Mouse (Mus musculus) forebrain, embryonic 13.5 days (tissue): ENCODE data around the gene Eme1. TPM values are rescaled to one million over a fixed set of nuclear protein-coding genes. Genes with fewer than 3 reads are reported as not detected.
A peak's percentile ranks its signal among the peaks of the same experiment; 100 is the strongest.

ENCODE experiments used
- ATAC-seq: fragments of 200-750 bp; cut with Nextera tagmentation; 2 replicates; pipeline ENCODE4 v1.8.0; 2017
- H3K27ac ChIP-seq: fragments of 300-500 bp; sonication (generic); 2 replicates; pipeline ENCODE4 v1.5.1; 2015; ENCODE audit warnings: inconsistent platforms, mild to moderate bottlenecking, moderate library complexity
- H3K27me3 ChIP-seq: fragments of 300-500 bp; sonication (generic); 2 replicates; pipeline ENCODE4 v1.6.1; 2015; ENCODE audit warnings: mild to moderate bottlenecking, inconsistent platforms
- H3K36me3 ChIP-seq: fragments of 300-500 bp; sonication (generic); 2 replicates; pipeline ENCODE4 v1.6.1; 2015; ENCODE audit warnings: mild to moderate bottlenecking, inconsistent platforms; ENCODE audit not compliant: poor library complexity, severe bottlenecking
- H3K4me1 ChIP-seq: fragments of 300-500 bp; sonication (generic); 2 replicates; pipeline ENCODE4 v1.6.1; 2015; ENCODE audit warnings: inconsistent platforms
- H3K4me2 ChIP-seq: fragments of 300-500 bp; sonication (generic); 2 replicates; pipeline ENCODE4 v1.6.1; 2015; ENCODE audit warnings: inconsistent platforms, mild to moderate bottlenecking, moderate library complexity
- H3K4me3 ChIP-seq: fragments of 300-500 bp; sonication (generic); 2 replicates; pipeline ENCODE4 v1.5.1; 2015; ENCODE audit warnings: mild to moderate bottlenecking, inconsistent platforms
- H3K9ac ChIP-seq: fragments of 300-500 bp; sonication (generic); 2 replicates; pipeline ENCODE4 v1.6.1; 2015; ENCODE audit warnings: mild to moderate bottlenecking, inconsistent platforms
- H3K9me3 ChIP-seq: fragments of 300-500 bp; sonication (generic); replicated peaks from 2 replicates; pipeline ENCODE4 v1.6.1; 2016; ENCODE audit warnings: inconsistent platforms
- WGBS: fragments of 180-500 bp; shearing (Covaris S2); methylation state at CpG from one replicate; pipeline ENCODE4 v1.1.7; 2015; 5-methylcytosine and 5-hydroxymethylcytosine counted together
- polyA plus RNA-seq: library from polyadenylated mRNA; unstranded; fragments of >200 nt; fragmentation: Nextera tagmentation; extraction: Ambion mirVana; gene quantifications from 2 replicates; pipeline ENCODE4 v1.2.1, GENCODE M21; 2015

Gene Eme1
- polyA plus RNA-seq, 1 experiment from 2014 or later = 26.6 TPM

DNA sequence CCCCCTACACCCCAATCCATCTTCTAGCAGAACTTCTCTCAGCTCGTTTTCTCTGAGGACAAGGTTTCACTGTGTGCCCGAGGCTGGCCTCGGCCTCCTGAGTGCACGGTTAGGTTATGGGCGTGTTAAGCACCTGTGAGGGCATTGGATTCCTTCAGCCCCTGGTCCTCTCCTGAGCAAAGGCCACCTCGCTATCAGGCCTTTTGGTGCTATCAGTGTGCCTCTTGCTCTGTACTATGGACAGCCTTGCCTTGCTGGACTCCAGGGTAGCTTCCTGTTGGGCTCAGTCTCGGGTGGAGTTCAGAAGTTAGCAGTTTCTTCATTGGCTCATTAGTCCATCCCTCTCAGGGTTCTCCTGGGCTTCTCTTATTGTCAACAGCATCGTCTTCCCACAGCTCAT lies 20.8 kb downstream of the Eme1 start:
- Histone ChIP-seq H3K27ac (no peak overlapping the region), H3K36me3 (peaks cover 63% of the 10 kb centered on the region), H3K4me2 (no peak overlapping the region), H3K9ac (no peak overlapping the region), H3K9me3 (no peaks in the 10 kb centered on the region), H3K27me3 (no peaks in the 10 kb centered on the region), H3K4me1 (peaks cover 14% of the 10 kb centered on the region), H3K4me3 (no peak overlapping the region)
- WGBS = 81% methylated on average over 8 of the region's 8 CpGs
- no peak for ATAC-seq

- peaks cover 53% of the 10 kb centered on the region for H3K36me3 ChIP-seq
- H3K4me1 ChIP-seq = peaks cover 14% of the 10 kb centered on the region
- ATAC-seq = no peak
- H3K9me3 ChIP-seq = no peaks in the 10 kb centered on the region
- no peaks in the 10 kb centered on the region for H3K27me3 ChIP-seq
- H3K4me3 ChIP-seq = no peak overlapping the region
- no peak overlapping the region for H3K9ac ChIP-seq
- H3K4me2 ChIP-seq = no peak overlapping the region
- 94% methylated on average over 5 of the region's 5 CpGs for WGBS
- no peak overlapping the region for H3K27ac ChIP-seq
These were observed 21.8 kb downstream of the Eme1 start for GRCm38 (mm10) chr11:94631969-94632368.

DNA sequence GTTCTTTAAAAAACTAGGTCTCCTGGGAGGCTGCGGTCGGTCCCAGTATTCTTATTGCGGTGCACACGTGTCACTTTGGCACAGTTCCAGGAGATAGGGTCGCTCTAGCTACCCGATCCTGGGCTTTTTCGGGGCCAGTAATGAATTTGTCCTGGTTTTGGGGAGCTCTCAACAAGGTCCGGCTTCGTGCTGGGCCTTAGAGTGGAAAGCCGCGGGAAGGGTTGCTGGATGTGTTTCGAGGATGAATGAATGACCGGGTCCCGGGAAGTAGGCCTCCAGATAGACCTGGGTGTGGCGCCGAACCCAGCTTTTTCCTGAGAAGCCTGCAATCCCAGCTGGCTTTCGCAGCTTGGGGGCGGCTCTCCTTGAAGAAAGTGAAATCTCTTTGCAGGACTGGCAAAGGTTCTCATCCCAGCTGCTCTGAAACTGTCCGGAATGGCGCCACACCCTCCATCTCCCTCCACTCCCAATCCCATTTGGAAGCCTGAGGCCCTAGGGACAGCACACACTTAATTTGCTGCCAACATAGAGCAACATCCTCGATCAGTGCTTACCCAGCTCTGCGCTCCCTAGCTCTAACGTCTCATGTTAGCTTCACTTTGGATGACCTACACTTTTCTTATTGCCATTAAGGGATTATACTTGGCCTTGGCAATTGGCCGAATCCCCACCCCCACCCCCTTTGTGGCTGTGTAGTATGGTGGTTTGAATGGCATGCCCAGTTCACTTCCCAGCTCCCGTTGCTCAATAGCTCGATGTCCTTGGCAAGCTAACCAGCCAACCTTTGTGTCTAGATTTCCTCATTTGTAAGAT lies 23.4 kb downstream of the Eme1 start:
- Histone ChIP-seq H3K4me2 (peak overlapping the region; percentile 93), H3K27ac (peak overlapping the region; percentile 63), H3K4me3 (peak overlapping the region; percentile 99), H3K9me3 (no peaks in the 10 kb centered on the region), H3K4me1 (peaks cover 14% of the 10 kb centered on the region), H3K27me3 (no peaks in the 10 kb centered on the region), H3K9ac (peak overlapping the region; percentile 90), H3K36me3 (peaks cover 37% of the 10 kb centered on the region)
- WGBS = 9% methylated on average over 26 of the region's 26 CpGs
- ATAC-seq = peak; percentile 33; the same call in 1 of the 2 replicates

- WGBS = under 1% methylated on average over 27 of the region's 28 CpGs
- H3K9me3 ChIP-seq = no peaks in the 10 kb centered on the region
- peaks cover 14% of the 10 kb centered on the region for H3K4me1 ChIP-seq
- H3K4me2 ChIP-seq = peak overlapping the region; percentile 93
- peak overlapping the region; percentile 99 for H3K4me3 ChIP-seq
- ATAC-seq = no peak; the same call in 1 of the 2 replicates
- H3K36me3 ChIP-seq = peaks cover 32% of the 10 kb centered on the region
- peak overlapping the region; percentile 90 for H3K9ac ChIP-seq
- no peaks in the 10 kb centered on the region for H3K27me3 ChIP-seq
- H3K27ac ChIP-seq = peak overlapping the region; percentile 63
These were observed 23.9 kb downstream of the Eme1 start for GRCm38 (mm10) chr11:94629884-94630198.

DNA sequence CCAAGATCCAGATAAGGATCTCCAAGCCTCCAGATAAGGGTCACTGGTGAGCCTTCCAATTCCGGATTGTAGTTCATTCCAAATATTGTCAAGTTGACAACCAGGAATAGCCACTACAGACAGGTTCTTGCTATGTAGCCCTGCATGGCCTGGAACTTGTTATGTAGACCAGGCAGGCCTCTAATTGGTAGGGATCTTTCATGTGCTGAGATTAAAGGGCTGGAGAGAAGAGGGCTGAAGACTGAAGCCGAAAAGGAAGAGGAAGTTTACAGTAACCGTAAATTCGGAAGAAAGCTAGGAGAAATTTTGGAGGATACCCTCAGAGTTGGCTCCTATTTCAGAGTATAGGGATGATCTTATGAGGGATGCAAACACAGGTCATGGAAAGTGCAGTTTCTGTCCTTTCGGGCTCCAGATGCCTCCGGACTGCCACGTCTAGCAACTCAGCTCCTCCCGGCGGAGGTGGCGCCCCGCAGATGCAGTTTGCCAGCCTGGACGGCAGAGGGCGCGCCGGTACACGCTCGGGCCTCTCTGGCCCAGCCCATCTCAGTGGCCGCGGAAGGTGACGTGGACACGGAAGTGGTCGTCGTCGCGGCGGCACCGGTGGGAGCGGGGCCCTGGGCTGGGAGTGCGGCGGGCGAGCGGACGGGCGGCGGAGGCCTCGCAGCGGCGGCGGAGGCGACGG lies 24.4 kb downstream of the Eme1 start, which contains the start of gene Lrrc59:
Gene Lrrc59, plus strand, starts transcription at position 569 of the 685 bp plus-strand sequence.
- peak within 1 kb of the TSS; percentile 90 for H3K9ac ChIP-seq
- WGBS = 7% methylated on average over 37 of the region's 41 CpGs
- H3K4me2 ChIP-seq = peak within 1 kb of the TSS; percentile 93
- H3K9me3 ChIP-seq = no peaks in the 10 kb centered on the region
- H3K27ac ChIP-seq = peak within 1 kb of the TSS; percentile 63
- no peaks in the 10 kb centered on the region for H3K27me3 ChIP-seq
- peak within 1 kb of the TSS; percentile 99 for H3K4me3 ChIP-seq
- H3K36me3 ChIP-seq = peaks cover 27% of the 10 kb centered on the region
- H3K4me1 ChIP-seq = peaks cover 14% of the 10 kb centered on the region
- peak; percentile 98 for ATAC-seq

GRCm38 (mm10) chr11:94622162-94622561 lies 31.6 kb downstream of the Eme1 start:
- ATAC-seq = no peak
- Histone ChIP-seq H3K27ac (no peak overlapping the region), H3K9ac (no peak overlapping the region), H3K4me3 (no peak overlapping the region), H3K9me3 (no peaks in the 10 kb centered on the region), H3K36me3 (no peaks in the 10 kb centered on the region), H3K4me2 (no peak overlapping the region), H3K4me1 (no peaks in the 10 kb centered on the region), H3K27me3 (0 out of 2 replicates have a peak, but pooled peaks cover 5% of the 10 kb centered on the region)
- WGBS = 81% methylated on average over 2 of the region's 2 CpGs

DNA sequence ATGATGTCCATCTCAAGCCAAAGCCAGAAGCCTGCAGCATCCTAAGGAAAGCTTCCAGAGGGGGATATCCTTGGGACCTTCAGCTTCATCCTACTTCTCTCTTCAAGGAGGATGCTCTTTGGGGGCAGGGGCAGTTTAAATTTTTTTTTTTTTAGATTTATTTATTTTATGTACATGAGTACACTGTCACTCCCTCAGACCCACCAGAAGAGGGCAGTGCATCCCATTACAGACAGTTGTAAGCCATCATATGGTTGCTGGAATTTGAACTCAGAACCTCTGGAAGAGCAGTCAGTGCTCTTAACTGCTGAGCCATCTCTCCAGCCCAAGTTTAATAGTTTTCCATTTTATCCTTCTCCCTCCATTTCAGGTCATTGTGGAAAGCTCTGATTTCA lies 32.3 kb downstream of the Eme1 start:
- ATAC-seq = no peak
- H3K4me3 ChIP-seq = no peak overlapping the region
- H3K4me2 ChIP-seq = no peak overlapping the region
- no peaks in the 10 kb centered on the region for H3K9me3 ChIP-seq
- H3K27ac ChIP-seq = no peak overlapping the region
- no peak overlapping the region for H3K9ac ChIP-seq
- H3K36me3 ChIP-seq = no peaks in the 10 kb centered on the region
- 0 out of 2 replicates have a peak, but pooled peaks cover 5% of the 10 kb centered on the region for H3K27me3 ChIP-seq
- no peaks in the 10 kb centered on the region for H3K4me1 ChIP-seq

DNA sequence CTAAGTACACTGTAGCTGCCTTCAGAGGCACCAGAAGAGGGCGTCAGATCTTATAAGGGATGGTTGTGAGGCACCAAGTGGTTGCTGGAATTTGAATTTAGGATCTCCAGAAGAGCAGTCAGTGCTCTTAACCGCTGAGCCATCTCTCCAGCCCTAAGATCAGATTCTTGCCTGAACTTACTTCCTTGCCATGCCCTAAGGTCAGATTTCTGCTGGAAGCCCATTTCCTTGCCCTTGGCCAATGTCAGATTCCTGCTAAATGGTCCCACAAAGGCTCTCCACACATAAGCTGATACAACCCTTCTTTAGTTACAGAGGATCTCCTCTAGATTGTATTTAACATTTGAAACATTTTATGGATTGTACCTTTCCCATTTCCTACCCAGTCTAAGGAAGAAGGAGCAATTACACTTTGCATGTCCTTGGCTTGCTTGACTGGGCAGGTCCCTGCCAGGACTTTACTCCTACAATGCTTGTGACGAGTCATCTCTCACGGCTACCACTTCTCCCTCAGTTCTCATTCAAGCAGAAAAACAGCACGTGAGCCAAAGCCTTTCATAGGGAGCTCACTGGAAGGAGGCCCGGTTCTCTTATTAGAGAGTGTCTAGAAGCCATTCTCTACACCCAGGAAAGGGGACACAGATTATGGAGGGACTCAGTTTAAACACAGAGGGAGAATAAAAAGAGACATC lies 32.9 kb downstream of the Eme1 start:
- Histone ChIP-seq H3K27ac (no peak overlapping the region), H3K9ac (no peak overlapping the region), H3K4me3 (no peak overlapping the region), H3K27me3 (0 out of 2 replicates have a peak, but pooled peaks cover 7% of the 10 kb centered on the region), H3K36me3 (no peaks in the 10 kb centered on the region), H3K4me2 (no peak overlapping the region), H3K9me3 (no peaks in the 10 kb centered on the region), H3K4me1 (no peaks in the 10 kb centered on the region)
- ATAC-seq = no peak
- 55% methylated on average over 6 of the region's 6 CpGs for WGBS

GRCm38 (mm10) chr11:94617646-94618045 lies 36.1 kb downstream of the Eme1 start:
- Histone ChIP-seq H3K9me3 (no peaks in the 10 kb centered on the region), H3K4me1 (no peaks in the 10 kb centered on the region), H3K36me3 (no peaks in the 10 kb centered on the region), H3K27me3 (peaks cover 11% of the 10 kb centered on the region; the same call in 1 of the 2 replicates), H3K4me3 (no peak overlapping the region), H3K9ac (no peak overlapping the region), H3K4me2 (no peak overlapping the region), H3K27ac (no peak overlapping the region)
- WGBS = 87% methylated on average over 2 of the region's 2 CpGs
- no peak for ATAC-seq

GRCm38 (mm10) chr11:94615494-94615893 lies 38.3 kb downstream of the Eme1 start:
- Histone ChIP-seq H3K4me1 (no peaks in the 10 kb centered on the region), H3K4me3 (no peak overlapping the region), H3K27me3 (peaks cover 6% of the 10 kb centered on the region; the same call in 1 of the 2 replicates), H3K9me3 (no peaks in the 10 kb centered on the region), H3K27ac (no peak overlapping the region), H3K4me2 (no peak overlapping the region), H3K36me3 (no peaks in the 10 kb centered on the region), H3K9ac (no peak overlapping the region)
- ATAC-seq = no peak
- WGBS = 25% methylated on average over 4 of the region's 4 CpGs

DNA sequence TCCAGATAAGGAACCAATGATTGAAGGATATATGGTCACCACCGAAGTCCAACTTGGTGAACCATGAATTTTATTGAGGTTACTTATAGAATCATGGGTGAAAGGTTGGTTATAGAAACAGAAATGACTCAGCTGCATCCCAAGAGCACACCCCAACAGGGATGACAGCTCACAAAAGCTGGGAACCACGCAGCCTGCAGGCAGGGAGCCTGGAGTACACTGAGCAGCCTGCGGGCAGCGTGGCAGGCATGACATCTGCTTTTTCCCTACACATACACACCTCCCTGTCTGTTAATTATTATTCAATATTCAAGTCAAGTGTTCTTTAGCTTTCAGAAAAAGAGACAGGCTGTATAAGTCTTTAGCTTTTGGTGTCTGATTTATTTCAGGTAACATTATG lies 39.2 kb downstream of the Eme1 start:
- WGBS = 89% methylated on average over 4 of the region's 4 CpGs
- no peak overlapping the region for H3K27ac ChIP-seq
- no peaks in the 10 kb centered on the region for H3K36me3 ChIP-seq
- H3K27me3 ChIP-seq = peaks cover 6% of the 10 kb centered on the region; the same call in 1 of the 2 replicates
- H3K9me3 ChIP-seq = no peaks in the 10 kb centered on the region
- no peaks in the 10 kb centered on the region for H3K4me1 ChIP-seq
- no peak for ATAC-seq
- H3K9ac ChIP-seq = no peak overlapping the region
- no peak overlapping the region for H3K4me3 ChIP-seq
- no peak overlapping the region for H3K4me2 ChIP-seq
